Mouse (Mus musculus) C2C12 (cell line): ENCODE results near the gene Otub1. TPM values are rescaled to one million over a fixed set of nuclear protein-coding genes. Genes with fewer than 3 reads are reported as not detected.

Source experiments
- H3K27me3 ChIP-seq: one replicate; pipeline ENCODE4 v1.6.1; 2011; ENCODE audit not compliant: control insufficient read depth, insufficient read depth, insufficient read length
- H3K36me3 ChIP-seq: one replicate; pipeline ENCODE4 v1.6.1; 2011; ENCODE audit not compliant: control insufficient read depth, insufficient read depth
- H3K4me3 ChIP-seq: one replicate; pipeline ENCODE4 v1.5.1; 2011; ENCODE audit warnings: mild to moderate bottlenecking, control low read depth; ENCODE audit not compliant: poor library complexity, insufficient read depth, severe bottlenecking
- H3K79me2 ChIP-seq: one replicate; pipeline ENCODE4 v1.6.1; 2011; ENCODE audit not compliant: control insufficient read depth, insufficient read depth
- H3K79me3 ChIP-seq: one replicate; pipeline ENCODE4 v1.6.1; 2011; ENCODE audit warnings: low read depth, control low read depth
- H3ac ChIP-seq: one replicate; pipeline ENCODE3; 2011; ENCODE audit warnings: low read depth; ENCODE audit not compliant: control insufficient read depth, insufficient read length
- CEBPB ChIP-seq: IDR thresholded peaks from one replicate; pipeline ENCODE4 v1.6.1; 2011; ENCODE audit warnings: low read depth, mild to moderate bottlenecking, control low read depth, moderate library complexity
- CTCF ChIP-seq: IDR thresholded peaks from one replicate; pipeline ENCODE4 v1.5.1; 2011; ENCODE audit not compliant: control insufficient read depth, insufficient read depth, insufficient read length
- FOSL1 ChIP-seq: IDR thresholded peaks from one replicate; pipeline ENCODE4 v1.8.0; 2011; ENCODE audit warnings: mild to moderate bottlenecking, low read length; ENCODE audit not compliant: poor library complexity, insufficient read depth, severe bottlenecking
- MAX ChIP-seq: IDR thresholded peaks from one replicate; pipeline ENCODE4 v1.6.1; 2011; ENCODE audit warnings: mild to moderate bottlenecking, control low read depth
- MYOD1 ChIP-seq: IDR thresholded peaks from one replicate; pipeline ENCODE4 v1.6.1; 2011; ENCODE audit warnings: low read depth; ENCODE audit not compliant: control insufficient read depth, insufficient read length
- MYOG ChIP-seq: IDR thresholded peaks from one replicate; pipeline ENCODE4 v1.6.1; 2011; ENCODE audit not compliant: control insufficient read depth, insufficient read length; ENCODE audit errors: extremely low read depth
- USF1 ChIP-seq: IDR thresholded peaks from one replicate; pipeline ENCODE4 v1.6.1; 2011; ENCODE audit warnings: low read depth, mild to moderate bottlenecking, control low read depth, moderate library complexity
- polyA plus RNA-seq: library from polyadenylated mRNA; unstranded; fragments of >200 nt; fragmentation: generic; extraction: Trizol; gene quantifications from one replicate; pipeline ENCODE4 v1.2.1, GENCODE M21; 2012; ENCODE audit warnings: missing spikeins

Otub1 gene
- polyA plus RNA-seq, 1 experiment, result 121 TPM

DNA sequence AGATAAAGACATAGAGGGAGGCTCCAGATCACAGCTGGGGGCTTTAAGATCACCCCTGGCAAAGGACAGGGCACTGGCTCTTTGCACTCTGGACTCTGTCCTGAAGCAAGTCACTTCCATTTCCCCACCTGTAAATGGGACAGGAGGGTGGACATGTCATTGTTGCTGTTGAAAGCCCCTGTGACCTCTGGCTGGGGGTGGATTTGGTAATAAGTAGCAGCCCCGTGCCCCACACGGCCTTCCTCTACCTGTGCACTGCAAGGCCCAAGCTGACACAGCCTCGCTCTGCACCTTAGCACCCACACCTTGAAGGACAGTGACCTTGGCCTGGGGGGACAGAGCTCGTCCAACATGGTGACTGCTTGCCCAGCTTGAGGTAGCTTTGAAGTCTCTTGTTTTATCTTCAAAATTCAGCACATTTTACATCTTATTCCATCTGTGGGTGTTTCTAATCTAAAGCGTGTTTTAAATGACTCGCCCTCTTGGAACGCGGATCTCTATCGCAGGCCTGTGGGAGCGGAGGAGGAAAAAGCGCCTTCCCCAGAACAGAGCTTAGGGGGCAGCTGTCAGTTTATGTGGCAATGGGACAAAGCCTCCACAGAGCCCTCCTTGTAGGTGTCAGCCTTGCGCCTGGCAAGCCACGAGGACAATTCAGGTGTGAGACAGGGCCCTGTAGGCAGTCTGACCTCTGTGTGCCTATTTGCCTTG lies 28.2 kb downstream of the Otub1 start:
- Histone ChIP-seq H3K79me2 (no peaks in the 10 kb centered on the region), H3K36me3 (no peaks in the 10 kb centered on the region), H3K27me3 (no peaks in the 10 kb centered on the region), H3K79me3 (no peaks in the 10 kb centered on the region), H3ac (no peak overlapping the region), H3K4me3 (no peak overlapping the region)
- TF ChIP-seq FOSL1 (no peak), CTCF (no peak), MYOD1 (no peak), USF1 (no peak), MYOG (no peak), CEBPB (no peak), MAX (no peak)

DNA sequence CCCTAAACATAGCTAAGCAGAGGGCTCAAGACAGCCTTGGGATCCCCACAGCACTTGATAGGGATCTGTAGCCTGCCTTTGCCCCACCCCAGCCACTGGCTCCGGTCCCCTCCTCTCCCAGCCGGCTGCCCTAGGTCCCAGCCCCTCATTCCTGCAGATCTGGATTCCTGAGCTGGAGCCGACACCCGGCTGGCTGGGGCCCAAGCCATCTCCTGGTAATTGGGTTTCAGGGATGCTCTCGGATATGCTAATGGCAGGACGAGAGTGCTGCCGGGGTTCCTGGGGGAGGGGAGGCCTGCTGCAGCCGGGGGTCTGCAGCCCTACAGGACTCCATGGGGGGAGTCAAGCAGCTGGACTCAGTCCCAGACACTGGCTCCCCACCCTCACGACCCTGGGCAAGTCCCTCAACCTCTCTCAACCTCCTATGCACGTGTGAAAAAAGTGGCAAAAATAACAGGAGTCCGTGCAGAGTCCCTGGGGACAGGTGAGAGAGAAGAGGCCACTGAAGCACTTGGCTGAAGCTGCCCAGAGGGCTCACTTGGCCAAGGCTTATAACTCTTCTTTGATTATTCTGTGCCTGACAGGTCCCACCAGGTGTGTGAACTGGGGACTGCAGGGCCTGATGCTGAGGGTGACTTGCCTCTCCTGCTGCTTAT lies 29.9 kb downstream of the Otub1 start:
- Histone ChIP-seq H3ac (no peak overlapping the region), H3K79me3 (no peaks in the 10 kb centered on the region), H3K79me2 (no peaks in the 10 kb centered on the region), H3K4me3 (no peak overlapping the region), H3K36me3 (no peaks in the 10 kb centered on the region), H3K27me3 (no peaks in the 10 kb centered on the region)
- no peak for TF ChIP-seq MYOG
- TF ChIP-seq FOSL1, result no peak
- TF ChIP-seq MAX, result no peak
- TF ChIP-seq USF1, result no peak
- no peak for TF ChIP-seq CEBPB
- TF ChIP-seq MYOD1, result no peak
- TF ChIP-seq CTCF, result no peak

DNA sequence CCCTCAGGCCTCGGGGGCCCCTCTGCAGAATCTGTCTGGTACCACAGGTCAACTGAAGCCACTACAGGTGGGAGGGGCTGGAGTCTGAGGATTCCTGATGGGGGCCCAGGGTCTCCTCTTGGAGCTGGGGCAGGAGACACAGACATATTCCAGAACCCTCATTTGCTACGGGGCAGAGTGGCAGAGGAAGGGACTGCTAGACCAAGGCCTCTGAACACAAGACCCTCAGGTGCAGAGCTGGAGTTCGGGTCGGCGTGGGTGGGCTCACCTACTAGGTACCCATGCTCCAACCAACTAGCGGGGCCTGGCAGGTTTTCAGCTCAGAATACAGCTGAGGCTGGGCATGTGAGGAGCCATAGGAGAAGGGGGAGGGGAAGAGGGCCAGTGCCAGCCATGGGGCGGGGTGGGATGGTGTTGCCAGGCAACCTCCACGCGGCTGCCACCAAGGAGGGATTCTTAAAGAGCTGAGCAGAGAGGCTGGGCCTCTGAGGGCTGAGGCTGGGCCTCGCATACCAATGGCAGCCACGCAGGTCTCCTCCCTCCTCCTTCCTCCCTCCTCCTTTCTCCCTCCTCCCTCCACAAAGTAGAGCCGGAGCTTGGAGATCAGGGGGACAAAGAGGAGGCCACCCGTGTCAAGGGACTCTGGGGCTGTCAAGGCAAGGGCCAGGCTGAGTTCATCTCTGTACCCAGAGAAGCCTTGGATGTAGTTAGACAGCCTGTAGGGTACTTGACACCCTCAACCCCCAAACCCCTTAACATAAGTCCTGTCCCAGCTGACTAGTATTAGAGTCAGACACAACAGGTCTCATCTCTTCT lies 33.9 kb downstream of the Otub1 start:
- TF ChIP-seq CEBPB, result no peak
- TF ChIP-seq MYOD1, result no peak
- no peak for TF ChIP-seq USF1
- no peak for TF ChIP-seq FOSL1
- TF ChIP-seq MAX, result no peak
- TF ChIP-seq CTCF, result no peak
- TF ChIP-seq MYOG, result no peak
- H3K79me2 ChIP-seq, result no peaks in the 10 kb centered on the region
- H3K36me3 ChIP-seq, result no peaks in the 10 kb centered on the region
- H3K4me3 ChIP-seq, result no peak overlapping the region
- H3ac ChIP-seq, result no peak overlapping the region
- H3K79me3 ChIP-seq, result no peaks in the 10 kb centered on the region
- no peaks in the 10 kb centered on the region for H3K27me3 ChIP-seq

DNA sequence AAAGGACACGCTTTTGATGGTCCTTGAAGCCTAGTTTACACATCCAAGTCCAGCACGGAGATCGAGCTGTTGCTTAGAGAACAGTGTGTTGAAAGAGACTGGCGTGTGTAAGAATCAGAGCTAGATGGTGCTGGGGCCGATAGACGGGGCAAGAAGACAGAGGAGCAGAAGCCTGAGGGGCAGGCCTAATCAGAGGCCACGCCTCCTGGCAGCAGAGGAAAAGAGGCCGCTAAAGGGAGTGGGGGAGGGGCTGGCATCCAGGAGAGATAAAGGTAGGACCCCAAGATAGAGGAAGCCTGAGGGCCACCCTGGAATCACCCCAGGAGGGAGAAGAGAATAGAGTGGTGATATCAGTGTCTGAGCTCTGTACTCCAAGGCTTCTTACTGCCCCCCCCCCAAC lies 34.7 kb downstream of the Otub1 start:
- no peak overlapping the region for H3K4me3 ChIP-seq
- no peaks in the 10 kb centered on the region for H3K79me3 ChIP-seq
- H3K36me3 ChIP-seq, result no peaks in the 10 kb centered on the region
- no peak overlapping the region for H3ac ChIP-seq
- no peaks in the 10 kb centered on the region for H3K79me2 ChIP-seq
- no peak for TF ChIP-seq MYOG
- TF ChIP-seq CTCF, result no peak
- no peak for TF ChIP-seq MYOD1
- no peak for TF ChIP-seq USF1
- no peak for TF ChIP-seq MAX
- TF ChIP-seq FOSL1, result no peak
- no peak for TF ChIP-seq CEBPB
- H3K27me3 ChIP-seq, result peaks cover 7% of the 10 kb centered on the region

DNA sequence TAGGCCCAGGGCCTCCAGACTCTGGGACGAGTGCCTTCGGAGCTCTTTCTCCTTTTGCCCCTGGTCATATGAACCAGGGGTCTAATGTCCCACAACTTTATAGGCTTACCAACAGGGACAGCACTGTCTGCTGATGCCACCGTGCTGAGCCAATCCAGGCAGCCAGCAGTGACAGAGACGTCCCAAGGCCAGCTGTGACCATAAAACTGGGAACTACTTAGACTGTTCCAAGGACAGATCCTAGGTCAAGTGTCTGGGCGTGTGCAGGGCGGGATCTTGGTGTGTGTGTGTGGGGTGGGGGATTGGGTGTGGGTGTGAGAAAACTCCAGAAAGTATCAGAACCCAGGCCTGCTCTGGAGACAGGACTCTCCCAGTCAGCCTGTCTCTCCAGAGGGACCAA lies 35.2 kb downstream of the Otub1 start:
- Histone ChIP-seq H3K27me3 (peaks cover 13% of the 10 kb centered on the region), H3K4me3 (no peak overlapping the region), H3K79me2 (no peaks in the 10 kb centered on the region), H3ac (no peak overlapping the region), H3K79me3 (no peaks in the 10 kb centered on the region), H3K36me3 (no peaks in the 10 kb centered on the region)
- no peak for TF ChIP-seq MYOG
- TF ChIP-seq CEBPB, result no peak
- no peak for TF ChIP-seq CTCF
- TF ChIP-seq FOSL1, result no peak
- no peak for TF ChIP-seq MAX
- TF ChIP-seq MYOD1, result no peak
- no peak for TF ChIP-seq USF1
